Mouse (Mus musculus) adrenal gland, adult (tissue): ENCODE measurements around the gene Zdhhc7.
A peak's percentile ranks its signal among the peaks of the same experiment; 100 is the strongest.

Experiments
- DNase-seq, 2 experiments: peaks; one replicate each; pipeline ENCODE4 v3.0.0; 2022 to 2023; ENCODE audit warnings: low spot score in 1 of 2; ENCODE audit not compliant: inconsistent age in 2 of 2

Zdhhc7 gene

GRCm38 (mm10) chr8:120038741-120039140 is 62.5 kb downstream of the Zdhhc7 start:
- DNase-seq: no peak

GRCm38 (mm10) chr8:120037611-120038010 is 63.7 kb downstream of the Zdhhc7 start:
- DNase-seq: no peak

- peak; percentile 40 to 67 for DNase-seq
Observed at GRCm38 (mm10) chr8:120037199-120037598, 64.1 kb downstream of the Zdhhc7 start.

DNA sequence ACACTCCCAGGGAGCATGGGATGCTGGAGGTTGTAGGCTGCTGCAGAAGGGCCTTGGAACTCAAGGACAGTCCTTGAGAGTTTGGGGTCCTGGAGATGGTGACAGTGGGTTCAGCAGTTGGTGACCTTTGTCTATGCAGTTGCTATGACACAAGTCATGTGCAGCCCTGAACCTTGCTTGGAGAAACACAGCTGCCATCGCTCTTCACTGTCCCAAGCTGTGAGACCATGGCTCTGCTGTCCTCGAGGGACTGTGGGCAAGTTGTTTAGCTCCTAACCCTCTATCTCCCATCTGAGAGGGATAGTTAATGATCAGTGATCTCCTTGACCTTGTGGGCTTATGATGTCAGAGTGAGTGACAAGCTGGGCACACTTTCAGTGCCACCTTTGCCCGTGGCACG is 64.7 kb downstream of the Zdhhc7 start:
- no peak for DNase-seq

DNA sequence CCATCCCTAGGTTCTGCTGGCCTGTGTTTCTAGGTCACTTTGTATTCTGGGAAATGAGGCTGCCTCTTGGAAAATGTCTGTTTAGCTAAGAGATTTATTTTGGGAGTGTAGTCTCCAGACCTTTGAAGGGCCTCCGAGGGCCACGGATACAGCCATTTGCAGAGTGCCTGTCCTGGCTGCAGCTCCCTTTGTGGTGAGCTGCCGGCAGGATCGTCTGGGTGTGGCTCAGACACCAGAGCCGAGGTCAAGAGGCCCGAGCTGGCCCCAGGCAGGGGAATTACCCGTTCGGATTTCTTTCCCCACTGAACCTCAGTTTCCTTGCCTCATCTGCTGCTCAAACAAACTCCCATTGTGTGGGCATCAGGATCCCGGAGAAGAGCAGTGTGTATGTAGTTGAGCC is 65.2 kb downstream of the Zdhhc7 start:
- peak; percentile 42 to 85 for DNase-seq

GRCm38 (mm10) chr8:120034471-120034870 is 66.8 kb downstream of the Zdhhc7 start:
- peak in 1 of 2 experiments; percentile 68 for DNase-seq

- DNase-seq: no peak
Observed at GRCm38 (mm10) chr8:120032549-120033208, 68.6 kb downstream of the Zdhhc7 start.
